Mouse (Mus musculus) embryonic facial prominence, embryonic 12.5 days (tissue): Measurements from ENCODE around the gene Hist1h4c. TPM values are rescaled to one million over a fixed set of nuclear protein-coding genes. Genes with fewer than 3 reads are reported as not detected.
A peak's percentile ranks its signal among the peaks of the same experiment; 100 is the strongest.
"Not testable (repeated sequence)": the region's sequence is repeated elsewhere in the genome, so short reads cannot be mapped to it uniquely, and the experiment has no call there.

Experiments
- ATAC-seq: fragments of 200-750 bp; cut with Nextera tagmentation; 2 replicates; pipeline ENCODE4 v1.8.0; 2017; ENCODE audit not compliant: insufficient number of reproducible peaks, insufficient read depth, low FRiP score, low TSS enrichment
- H3K27ac ChIP-seq: fragments of 300-500 bp; sonication (generic); 2 replicates; pipeline ENCODE4 v1.5.1; 2016; ENCODE audit warnings: mild to moderate bottlenecking
- H3K27me3 ChIP-seq: fragments of 300-500 bp; sonication (generic); 2 replicates; pipeline ENCODE4 v1.6.1; 2016; ENCODE audit warnings: mild to moderate bottlenecking, moderate library complexity
- H3K36me3 ChIP-seq: fragments of 300-500 bp; sonication (generic); 2 replicates; pipeline ENCODE4 v1.6.1; 2016; ENCODE audit warnings: mild to moderate bottlenecking
- H3K4me1 ChIP-seq: fragments of 300-500 bp; sonication (generic); 2 replicates; pipeline ENCODE4 v1.6.1; 2016
- H3K4me2 ChIP-seq: fragments of 300-500 bp; sonication (generic); replicated peaks from 2 replicates; pipeline ENCODE4 v1.6.1; 2016; ENCODE audit warnings: mild to moderate bottlenecking, moderate library complexity
- H3K4me3 ChIP-seq: fragments of 300-500 bp; sonication (generic); 2 replicates; pipeline ENCODE4 v1.5.1; 2016; ENCODE audit warnings: mild to moderate bottlenecking
- H3K9ac ChIP-seq: fragments of 300-500 bp; sonication (generic); 2 replicates; pipeline ENCODE4 v1.6.1; 2016; ENCODE audit warnings: mild to moderate bottlenecking, moderate library complexity
- H3K9me3 ChIP-seq: fragments of 300-500 bp; sonication (generic); 2 replicates; pipeline ENCODE4 v1.6.1; 2016; ENCODE audit warnings: mild to moderate bottlenecking, moderate library complexity
- WGBS: fragments of 180-500 bp; shearing (Covaris S2); methylation state at CpG from one replicate; pipeline ENCODE4 v1.1.7; 2016; 5-methylcytosine and 5-hydroxymethylcytosine counted together
- polyA plus RNA-seq: library from polyadenylated mRNA; unstranded; fragments of >200 nt; fragmentation: Nextera tagmentation; extraction: Ambion mirVana; gene quantifications from 2 replicates; pipeline ENCODE4 v1.2.1, GENCODE M21; 2016

Hist1h4c gene
- polyA plus RNA-seq, 1 experiment from 2014 or later = 10.5 TPM

DNA sequence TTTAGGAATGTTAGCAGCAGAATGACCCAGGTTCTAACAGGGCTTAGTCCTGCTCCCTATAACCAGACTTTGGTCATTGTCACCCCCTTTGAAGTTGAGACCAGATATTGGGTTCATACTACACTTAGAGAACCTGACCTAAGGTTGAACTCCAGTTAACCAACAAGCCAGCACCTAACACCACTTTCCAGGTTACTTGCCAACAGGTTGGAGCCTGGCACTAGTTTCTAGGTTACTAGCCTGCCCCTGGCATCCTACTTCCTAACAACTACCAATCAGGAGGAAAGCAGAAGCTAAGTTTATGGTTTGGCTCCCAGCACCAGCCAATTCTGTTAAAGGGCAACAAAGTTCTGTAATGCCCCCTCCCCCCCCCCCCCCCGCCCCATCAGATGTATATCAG is 27.0 kb upstream of the Hist1h4c start:
- Histone ChIP-seq H3K4me3 (no peak overlapping the region), H3K4me2 (no peak overlapping the region), H3K9me3 (no peaks in the 10 kb centered on the region), H3K27me3 (no peaks in the 10 kb centered on the region), H3K36me3 (no peaks in the 10 kb centered on the region), H3K4me1 (no peaks in the 10 kb centered on the region), H3K27ac (no peak overlapping the region), H3K9ac (no peak overlapping the region)
- no CpG with 5 or more reads among the region's 1 CpGs for WGBS
- no peak for ATAC-seq

GRCm38 (mm10) chr13:23724239-23724638 is 26.0 kb upstream of the Hist1h4c start:
- no peak overlapping the region for H3K4me2 ChIP-seq
- H3K27ac ChIP-seq = no peak overlapping the region
- H3K27me3 ChIP-seq = no peaks in the 10 kb centered on the region
- no peaks in the 10 kb centered on the region for H3K9me3 ChIP-seq
- H3K36me3 ChIP-seq = no peaks in the 10 kb centered on the region
- H3K9ac ChIP-seq = no peak overlapping the region
- no peak overlapping the region for H3K4me3 ChIP-seq
- no peak for ATAC-seq
- no peaks in the 10 kb centered on the region for H3K4me1 ChIP-seq
- 87% methylated on average over 4 of the region's 4 CpGs for WGBS

GRCm38 (mm10) chr13:23717593-23718245 is 19.5 kb upstream of the Hist1h4c start:
- H3K27ac ChIP-seq, H3K9ac ChIP-seq, H3K27me3 ChIP-seq, H3K4me3 ChIP-seq, H3K4me2 ChIP-seq, H3K36me3 ChIP-seq, H3K4me1 ChIP-seq, ATAC-seq, H3K9me3 ChIP-seq: not testable (repeated sequence)
- WGBS = 18% methylated on average over 2 of the region's 2 CpGs

- no peaks in the 10 kb centered on the region for H3K9me3 ChIP-seq
- no peak for ATAC-seq
Measured at GRCm38 (mm10) chr13:23717176-23717575, 18.9 kb upstream of the Hist1h4c start.

GRCm38 (mm10) chr13:23716261-23717042 is 18.2 kb upstream of the Hist1h4c start:
- Histone ChIP-seq H3K27me3 (no peaks in the 10 kb centered on the region), H3K9me3 (no peaks in the 10 kb centered on the region), H3K36me3 (no peaks in the 10 kb centered on the region), H3K4me3 (no peak overlapping the region), H3K4me1 (no peaks in the 10 kb centered on the region), H3K27ac (no peak overlapping the region), H3K9ac (no peak overlapping the region), H3K4me2 (no peak overlapping the region)
- no peak for ATAC-seq
- 83% methylated on average over 5 of the region's 5 CpGs for WGBS

More at GRCm38 (mm10) chr13:23717176-23717575, 18.9 kb upstream of the Hist1h4c start:
- Histone ChIP-seq H3K36me3 (no peaks in the 10 kb centered on the region), H3K4me3 (no peak overlapping the region), H3K27me3 (no peaks in the 10 kb centered on the region), H3K4me1 (no peaks in the 10 kb centered on the region), H3K9ac (no peak overlapping the region), H3K4me2 (no peak overlapping the region), H3K27ac (no peak overlapping the region)
- 59% methylated on average over 11 of the region's 11 CpGs for WGBS

DNA sequence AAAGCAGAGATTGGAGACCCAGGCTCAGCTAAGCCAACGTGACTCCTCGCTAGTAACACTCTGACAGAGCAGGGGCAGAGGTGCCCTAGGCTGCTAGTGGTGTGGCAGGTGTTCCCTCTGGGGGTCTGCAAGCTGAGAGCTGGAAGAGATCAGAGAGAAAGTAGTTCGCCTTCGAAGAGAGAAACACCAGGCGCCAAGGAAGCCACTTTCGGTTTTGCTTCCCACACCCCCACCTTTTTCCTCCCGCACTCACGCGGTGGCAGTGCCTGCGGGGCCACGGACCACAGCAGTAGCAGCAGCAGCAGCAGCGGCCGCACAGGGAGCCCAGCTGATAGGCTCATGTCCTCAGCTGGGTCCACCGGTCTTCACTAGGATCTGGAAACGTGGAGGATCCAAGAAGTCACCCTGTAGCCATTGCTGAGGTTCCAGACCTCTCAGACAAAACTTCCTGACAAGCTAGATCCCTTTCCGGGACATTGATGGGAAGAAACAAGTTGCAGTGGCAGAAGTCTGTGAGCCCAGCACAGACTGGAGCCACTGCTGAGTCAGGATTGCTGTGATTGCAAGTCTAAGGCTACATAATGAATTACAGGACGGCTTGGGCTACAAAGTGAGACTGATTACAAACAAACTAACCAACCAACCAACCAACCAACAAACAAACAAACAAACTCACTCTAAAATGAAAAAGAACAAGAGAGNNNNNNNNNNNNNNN is 12.3 kb upstream of the Hist1h4c start, which contains the start of gene Hfe:
Hfe (minus strand) TSS at position 481 of the 716 bp plus-strand sequence.
- peaks cover 14% of the 10 kb centered on the region; the same call in 1 of the 2 replicates for H3K4me1 ChIP-seq
- H3K9ac ChIP-seq = peak within 1 kb of the TSS; percentile 43
- H3K4me3 ChIP-seq = peak within 1 kb of the TSS; percentile 36
- no peak within 1 kb of the TSS for H3K27ac ChIP-seq
- no peaks in the 10 kb centered on the region for H3K36me3 ChIP-seq
- no peaks in the 10 kb centered on the region for H3K27me3 ChIP-seq
- ATAC-seq = no peak
- whole genome bisulfite sequencing = 3% methylated on average over 17 of the region's 17 CpGs
- H3K4me2 ChIP-seq = peak within 1 kb of the TSS; percentile 62
- no peaks in the 10 kb centered on the region for H3K9me3 ChIP-seq

DNA sequence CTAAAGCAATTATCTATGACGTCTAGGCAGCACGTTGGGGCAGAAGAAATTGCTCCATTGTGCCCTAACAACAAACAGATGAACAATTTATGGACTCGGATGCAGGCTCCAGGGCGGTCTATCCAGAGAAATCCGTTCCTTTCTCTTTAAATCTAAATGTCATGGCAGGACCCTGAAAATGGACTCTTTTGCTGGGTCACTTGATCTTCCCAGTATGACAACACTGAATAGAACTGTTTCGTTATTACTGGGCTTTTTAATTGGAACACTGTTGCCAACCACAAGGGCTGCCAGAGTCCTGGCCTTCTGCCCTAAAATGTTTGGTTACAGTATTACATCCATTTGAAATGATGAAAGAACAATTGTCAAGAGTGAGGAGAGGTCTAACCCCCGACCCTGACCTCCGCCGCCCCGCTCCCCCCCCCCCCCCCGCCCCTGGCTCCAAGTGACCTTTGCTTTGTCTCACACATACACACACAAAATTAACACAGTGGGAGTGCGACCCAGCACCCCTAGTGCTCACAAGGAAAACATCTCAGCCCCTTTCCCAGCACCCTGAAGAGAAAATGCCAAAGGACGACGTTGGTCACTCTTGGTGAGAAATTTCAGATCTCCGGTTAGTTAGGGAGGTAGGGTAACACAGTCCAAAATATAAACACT is 11.6 kb upstream of the Hist1h4c start:
- ATAC-seq = no peak
- peak overlapping the region; percentile 62 for H3K4me2 ChIP-seq
- peak overlapping the region; percentile 36 for H3K4me3 ChIP-seq
- no peaks in the 10 kb centered on the region for H3K9me3 ChIP-seq
- peaks cover 14% of the 10 kb centered on the region; the same call in 1 of the 2 replicates for H3K4me1 ChIP-seq
- H3K9ac ChIP-seq = peak overlapping the region; percentile 43
- no peak overlapping the region for H3K27ac ChIP-seq
- WGBS = 12% methylated on average over 15 of the region's 15 CpGs
- H3K27me3 ChIP-seq = no peaks in the 10 kb centered on the region
- no peaks in the 10 kb centered on the region for H3K36me3 ChIP-seq

- ATAC-seq = no peak
- H3K27me3 ChIP-seq = no peaks in the 10 kb centered on the region
- H3K4me3 ChIP-seq = no peak overlapping the region
- H3K4me1 ChIP-seq = peaks cover 14% of the 10 kb centered on the region; the same call in 1 of the 2 replicates
- H3K9ac ChIP-seq = no peak overlapping the region
- no peak overlapping the region for H3K4me2 ChIP-seq
- 60% methylated on average over 4 of the region's 4 CpGs for WGBS
- H3K9me3 ChIP-seq = no peaks in the 10 kb centered on the region
- H3K36me3 ChIP-seq = no peaks in the 10 kb centered on the region
- H3K27ac ChIP-seq = no peak overlapping the region
Measured at GRCm38 (mm10) chr13:23708654-23709053, 10.4 kb upstream of the Hist1h4c start.

- H3K9me3 ChIP-seq = no peaks in the 10 kb centered on the region
- no peak overlapping the region for H3K9ac ChIP-seq
- H3K36me3 ChIP-seq = no peaks in the 10 kb centered on the region
- H3K27ac ChIP-seq = no peak overlapping the region
- ATAC-seq = no peak
- no peaks in the 10 kb centered on the region for H3K27me3 ChIP-seq
- peaks cover 14% of the 10 kb centered on the region; the same call in 1 of the 2 replicates for H3K4me1 ChIP-seq
- no peak overlapping the region for H3K4me3 ChIP-seq
- no peak overlapping the region for H3K4me2 ChIP-seq
- 87% methylated on average over 4 of the region's 4 CpGs for WGBS
Measured at GRCm38 (mm10) chr13:23708041-23708440, 9.8 kb upstream of the Hist1h4c start.

GRCm38 (mm10) chr13:23706771-23707170 is 8.5 kb upstream of the Hist1h4c start:
- H3K9ac ChIP-seq = no peak overlapping the region
- H3K4me2 ChIP-seq = no peak overlapping the region
- H3K9me3 ChIP-seq = no peaks in the 10 kb centered on the region
- no peaks in the 10 kb centered on the region for H3K36me3 ChIP-seq
- ATAC-seq = no peak
- 93% methylated on average over 12 of the region's 12 CpGs for WGBS
- no peaks in the 10 kb centered on the region for H3K27me3 ChIP-seq
- peaks cover 14% of the 10 kb centered on the region; the same call in 1 of the 2 replicates for H3K4me1 ChIP-seq
- no peak overlapping the region for H3K27ac ChIP-seq
- H3K4me3 ChIP-seq = no peak overlapping the region

DNA sequence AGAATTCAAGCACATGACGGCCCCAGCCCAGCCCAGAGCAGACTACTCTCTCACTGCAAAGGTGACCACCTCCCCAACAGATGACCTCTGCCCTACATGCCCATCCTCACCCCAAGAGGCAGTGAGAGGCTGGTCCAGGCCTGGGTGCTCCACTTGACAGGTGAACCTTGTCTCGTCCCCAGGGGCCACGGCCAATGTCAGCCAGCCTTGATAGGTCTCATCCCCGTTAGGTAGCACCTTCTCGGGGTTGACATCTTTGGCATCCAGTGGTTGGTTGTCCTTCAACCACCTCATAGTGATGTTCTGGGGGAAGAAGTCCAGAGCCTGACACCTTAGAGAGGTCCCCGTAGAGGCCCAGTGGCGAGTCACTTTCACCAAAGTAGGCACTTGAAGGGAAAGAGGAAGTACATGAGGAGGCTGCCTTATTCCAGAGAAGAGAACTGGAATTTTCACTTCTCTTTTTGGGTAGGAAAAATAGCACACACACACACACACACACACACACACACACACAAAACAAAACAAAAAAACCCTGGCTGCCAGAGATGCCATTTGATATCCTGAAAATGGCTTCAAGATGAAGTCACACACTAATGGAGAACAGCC is 7.6 kb upstream of the Hist1h4c start:
- H3K36me3 ChIP-seq = no peaks in the 10 kb centered on the region
- no peak overlapping the region for H3K4me3 ChIP-seq
- no peak overlapping the region for H3K27ac ChIP-seq
- no peak overlapping the region for H3K9ac ChIP-seq
- no peak for ATAC-seq
- WGBS = 94% methylated on average over 7 of the region's 7 CpGs
- H3K9me3 ChIP-seq = no peaks in the 10 kb centered on the region
- H3K4me2 ChIP-seq = no peak overlapping the region
- H3K27me3 ChIP-seq = no peaks in the 10 kb centered on the region
- H3K4me1 ChIP-seq = peaks cover 14% of the 10 kb centered on the region; the same call in 1 of the 2 replicates
